Mouse (Mus musculus) ES-E14 (cell line): Measurements from ENCODE around the gene Ibsp. TPM values are rescaled to one million over a fixed set of nuclear protein-coding genes. Genes with fewer than 3 reads are reported as not detected.

Experiments
- DNase-seq: peaks from one replicate; pipeline ENCODE4 v3.0.0-alpha.2; 2013; ENCODE audit warnings: low read depth, low spot score
- H3K27ac ChIP-seq: 2 replicates; pipeline ENCODE4 v1.5.1; 2012; ENCODE audit warnings: low read depth, mild to moderate bottlenecking, low read length, moderate library complexity, mixed read lengths; ENCODE audit not compliant: poor library complexity, insufficient read depth, severe bottlenecking
- H3K36me3 ChIP-seq: 2 replicates; pipeline ENCODE4 v1.6.1; 2012; ENCODE audit warnings: mild to moderate bottlenecking, low read length, moderate library complexity, mixed read lengths; ENCODE audit not compliant: control insufficient read depth, poor library complexity, insufficient read depth, severe bottlenecking
- H3K4me1 ChIP-seq, 2 experiments: fragments of 150-350 bp in 1 of 2; sonication (generic) in 1 of 2; 2 replicates each; pipeline ENCODE4 v1.6.1; 2012; ENCODE audit warnings: low read length in 2 of 2, mild to moderate bottlenecking in 1 of 2, mixed read lengths in 1 of 2; ENCODE audit not compliant: control insufficient read depth in 2 of 2, insufficient read depth in 2 of 2, poor library complexity in 1 of 2
- H3K4me3 ChIP-seq, 2 experiments: fragments of 150-350 bp in 1 of 2; sonication (generic) in 1 of 2; 2 replicates each; pipeline ENCODE4 v1.5.1; 2012; ENCODE audit warnings: low read length in 2 of 2, low read depth in 1 of 2, mild to moderate bottlenecking in 1 of 2, mixed read lengths in 1 of 2; ENCODE audit not compliant: insufficient read depth in 1 of 2, poor library complexity in 1 of 2, severe bottlenecking in 1 of 2
- H3K9ac ChIP-seq: 2 replicates; pipeline ENCODE4 v1.6.1; 2012; ENCODE audit warnings: low read depth, mild to moderate bottlenecking, low read length, mixed read lengths; ENCODE audit not compliant: poor library complexity, insufficient read depth, severe bottlenecking
- H3K9me3 ChIP-seq: fragments of 150-350 bp; sonication (generic); 2 replicates; pipeline ENCODE4 v1.6.1; 2012; ENCODE audit warnings: low read depth, mild to moderate bottlenecking, low read length; ENCODE audit not compliant: control insufficient read depth, insufficient read depth
- CHD2 ChIP-seq: IDR thresholded peaks from 2 replicates; pipeline ENCODE4 v1.6.1; 2014; ENCODE audit warnings: mild to moderate bottlenecking, low read depth, low read length, inconsistent platforms
- HCFC1 ChIP-seq: IDR thresholded peaks from 2 replicates; pipeline ENCODE4 v1.6.1; 2012; ENCODE audit warnings: low read length, inconsistent platforms, borderline replicate concordance; ENCODE audit not compliant: insufficient read depth
- MAFK ChIP-seq: IDR thresholded peaks from 2 replicates; pipeline ENCODE4 v1.6.1; 2014; ENCODE audit warnings: mild to moderate bottlenecking, low read depth, low read length, inconsistent platforms; ENCODE audit not compliant: insufficient read depth
- ZC3H11A ChIP-seq: IDR thresholded peaks from 2 replicates; pipeline ENCODE4 v1.6.1; 2012; ENCODE audit warnings: low read depth, mild to moderate bottlenecking, inconsistent platforms, low read length, borderline replicate concordance
- ZNF384 ChIP-seq: IDR thresholded peaks from 2 replicates; pipeline ENCODE4 v1.6.1; 2012; ENCODE audit warnings: low read depth, low read length, inconsistent platforms
- in situ Hi-C, 2 experiments: fragments of 600-800 bp; cut with MboI; formaldehyde crosslinking; loops; one replicate each; pipeline ENCODE4 v1.15.1; 2025; ENCODE audit warnings: low sequenced_read_pairs in 2 of 2, inconsistent platforms in 1 of 2; ENCODE audit not compliant: unreplicated experiment in 2 of 2
- total RNA-seq: library from RNA; depleted of rRNA; stranded (reverse); fragments of 300-350 nt; gene quantifications from 2 replicates; pipeline ENCODE4 v1.2.3, GENCODE M21; 2012; rRNA removed

The Ibsp gene
- total RNA-seq: not detected in 2 replicates

DNA sequence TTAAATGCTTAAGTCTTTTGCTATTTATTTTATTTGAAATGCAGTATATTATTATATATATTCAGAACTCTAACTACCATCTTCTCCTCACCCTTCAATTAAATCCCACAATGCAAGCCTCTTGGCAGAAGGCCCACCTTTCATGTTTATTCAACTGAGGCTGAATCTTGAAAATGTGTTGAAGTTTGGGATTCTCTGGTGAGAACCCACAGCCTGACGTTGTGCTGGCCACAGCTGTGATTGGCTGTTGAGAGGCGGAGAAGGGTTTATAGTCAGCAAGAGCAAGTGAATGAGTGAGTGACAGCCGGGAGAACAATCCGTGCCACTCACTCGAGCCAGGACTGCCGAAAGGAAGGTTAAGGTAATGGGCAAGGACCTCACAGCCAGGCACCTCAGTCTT is at the start of gene Ibsp:
TSS of gene Ibsp (plus strand) at position 178 of the 400 bp plus-strand sequence.
- Histone ChIP-seq H3K4me3 (no peak within 1 kb of the TSS), H3K36me3 (no peaks in the 10 kb centered on the region), H3K4me1 (no peaks in the 10 kb centered on the region), H3K27ac (no peak within 1 kb of the TSS), H3K9me3 (no peaks in the 10 kb centered on the region), H3K9ac (no peak within 1 kb of the TSS)
- in situ Hi-C loops: no loop called here
- TF ChIP-seq CHD2 (no peak), MAFK (no peak), ZNF384 (no peak), ZC3H11A (no peak), HCFC1 (no peak)
- DNase-seq: no peak

DNA sequence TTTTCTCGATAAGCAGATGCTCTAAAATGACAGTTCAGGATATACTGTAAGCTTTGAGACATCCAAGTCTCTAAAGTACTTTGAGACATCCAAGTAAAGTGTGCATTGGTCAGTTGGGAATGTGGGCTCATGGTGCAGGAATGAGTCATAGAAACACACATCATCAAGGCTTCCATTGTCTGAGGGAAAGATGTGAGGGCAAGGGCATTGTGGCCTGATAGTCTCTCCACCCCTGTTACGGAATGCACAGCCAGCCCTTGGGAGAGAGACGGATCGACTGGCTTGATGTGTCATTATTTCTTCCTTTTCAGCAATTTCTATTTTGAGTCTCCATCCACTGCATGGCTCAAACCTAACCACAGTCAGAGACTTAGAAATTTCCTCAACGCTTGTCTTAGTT is 47.2 kb upstream of the Ibsp start:
- no peak for TF ChIP-seq ZC3H11A
- no peak for TF ChIP-seq HCFC1
- TF ChIP-seq MAFK: no peak
- TF ChIP-seq CHD2: no peak
- TF ChIP-seq ZNF384: no peak
- in situ Hi-C loops: no loop called here
- DNase-seq: no peak
- no peaks in the 10 kb centered on the region for H3K9me3 ChIP-seq
- no peaks in the 10 kb centered on the region for H3K4me1 ChIP-seq
- no peak overlapping the region for H3K9ac ChIP-seq
- H3K27ac ChIP-seq: no peak overlapping the region
- no peak overlapping the region for H3K4me3 ChIP-seq
- H3K36me3 ChIP-seq: no peaks in the 10 kb centered on the region

DNA sequence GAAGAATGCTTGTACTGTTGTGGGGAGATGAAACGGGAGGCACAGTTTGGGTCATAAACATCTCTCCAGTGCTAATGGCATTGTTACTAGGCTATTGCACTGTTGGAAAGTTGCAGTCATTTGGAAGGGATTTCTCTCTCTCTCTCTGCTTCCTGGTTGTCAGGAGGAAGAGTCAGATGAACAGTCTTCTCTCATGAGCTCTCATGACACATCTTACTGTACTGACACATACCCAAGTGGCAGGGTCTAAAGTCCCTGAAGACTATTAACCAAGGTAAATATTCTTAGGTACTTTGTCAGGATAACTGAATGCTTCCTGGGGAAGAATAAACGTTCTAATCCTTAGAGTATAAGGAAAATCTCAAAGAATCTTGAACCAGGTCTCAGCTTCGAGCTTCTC is 42.4 kb upstream of the Ibsp start:
- no peaks in the 10 kb centered on the region for H3K9me3 ChIP-seq
- no peak overlapping the region for H3K27ac ChIP-seq
- no peak for TF ChIP-seq ZC3H11A
- TF ChIP-seq CHD2: no peak
- TF ChIP-seq HCFC1: no peak
- TF ChIP-seq ZNF384: no peak
- TF ChIP-seq MAFK: no peak
- in situ Hi-C loops: no loop called here
- no peak for DNase-seq
- H3K9ac ChIP-seq: no peak overlapping the region
- H3K4me1 ChIP-seq: no peaks in the 10 kb centered on the region
- H3K4me3 ChIP-seq: no peak overlapping the region
- H3K36me3 ChIP-seq: no peaks in the 10 kb centered on the region

DNA sequence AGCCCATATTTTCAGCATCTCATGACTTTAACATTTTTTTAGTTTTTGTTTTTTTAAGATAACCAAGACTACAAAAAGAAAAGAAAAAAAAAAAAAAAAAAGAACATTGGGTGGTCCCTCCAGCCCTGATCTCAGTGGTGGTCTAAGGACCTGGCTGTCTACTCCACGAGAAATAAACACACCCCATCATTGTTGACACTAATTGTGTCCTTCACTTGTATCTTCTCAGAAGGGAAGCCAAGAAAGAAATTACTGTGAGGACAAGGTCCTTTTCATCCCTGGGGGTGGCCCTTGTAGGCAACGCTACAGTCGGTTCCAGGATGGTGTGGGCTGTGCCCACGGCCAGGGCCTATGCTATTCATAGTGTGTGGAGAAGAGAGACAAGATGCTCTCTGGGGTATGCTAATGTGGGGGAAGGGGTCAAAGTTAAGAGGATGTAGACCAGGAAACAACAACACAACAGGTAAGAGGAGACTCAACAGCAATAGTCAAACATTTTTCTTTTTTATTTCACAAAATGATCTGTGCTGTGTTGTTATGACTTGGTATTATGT is 37.0 kb upstream of the Ibsp start:
- H3K9me3 ChIP-seq: no peaks in the 10 kb centered on the region
- TF ChIP-seq ZC3H11A: no peak
- no peak for TF ChIP-seq ZNF384
- no peak for TF ChIP-seq CHD2
- no peak for TF ChIP-seq HCFC1
- TF ChIP-seq MAFK: no peak
- H3K9ac ChIP-seq: no peak overlapping the region
- DNase-seq: no peak
- in situ Hi-C loops: no loop called here
- no peak overlapping the region for H3K27ac ChIP-seq
- no peak overlapping the region for H3K4me3 ChIP-seq
- H3K36me3 ChIP-seq: no peaks in the 10 kb centered on the region
- no peaks in the 10 kb centered on the region for H3K4me1 ChIP-seq

GRCm38 (mm10) chr5:104263014-104263776 is 35.8 kb upstream of the Ibsp start:
- TF ChIP-seq ZNF384: no peak
- TF ChIP-seq HCFC1: no peak
- no peak for TF ChIP-seq CHD2
- TF ChIP-seq MAFK: no peak
- no peak for TF ChIP-seq ZC3H11A
- no peaks in the 10 kb centered on the region for H3K36me3 ChIP-seq
- in situ Hi-C loops: no loop called here
- no peaks in the 10 kb centered on the region for H3K4me1 ChIP-seq
- no peak for DNase-seq
- no peak overlapping the region for H3K27ac ChIP-seq
- no peak overlapping the region for H3K4me3 ChIP-seq
- H3K9ac ChIP-seq: no peak overlapping the region
- H3K9me3 ChIP-seq: no peaks in the 10 kb centered on the region
